Mouse (Mus musculus) olfactory bulb, adult 2 months (tissue): ENCODE measurements around the gene Myl4. TPM values are rescaled to one million over a fixed set of nuclear protein-coding genes. Genes with fewer than 3 reads are reported as not detected.

Experiments used
- H3K27ac ChIP-seq: fragments of 200-500 bp; 2 replicates; pipeline ENCODE4 v1.5.1; 2012; ENCODE audit warnings: low read depth, low read length; ENCODE audit not compliant: insufficient read depth
- H3K4me1 ChIP-seq: fragments of 200-500 bp; 2 replicates; pipeline ENCODE4 v1.6.1; 2012; ENCODE audit warnings: low read length; ENCODE audit not compliant: control insufficient read depth, insufficient read depth
- H3K4me3 ChIP-seq: fragments of 200-500 bp; 2 replicates; pipeline ENCODE4 v1.5.1; 2012; ENCODE audit warnings: mild to moderate bottlenecking, low read depth, low read length, moderate library complexity; ENCODE audit not compliant: insufficient read depth
- CTCF ChIP-seq: fragments of 200-500 bp; IDR thresholded peaks from 2 replicates; pipeline ENCODE4 v1.5.1; 2012; ENCODE audit warnings: low read depth, mild to moderate bottlenecking, low read length, moderate library complexity; ENCODE audit not compliant: insufficient read depth
- POLR2A ChIP-seq: fragments of 200-500 bp; IDR thresholded peaks from 2 replicates; pipeline ENCODE4 v1.6.1; 2012; ENCODE audit warnings: mild to moderate bottlenecking, low read depth, low read length, moderate library complexity; ENCODE audit not compliant: insufficient read depth
- WGBS: fragments of 180-500 bp; shearing (Covaris S2); methylation state at CpG from one replicate; pipeline ENCODE4 v1.1.7; 2018; 5-methylcytosine and 5-hydroxymethylcytosine counted together
- polyA plus RNA-seq: library from polyadenylated mRNA; stranded (reverse); fragments of >200 nt; gene quantifications from 2 replicates; pipeline ENCODE4 v1.2.4, GENCODE M21; 2012; ENCODE audit warnings: low replicate concordance; ENCODE audit not compliant: missing spikeins, insufficient read depth, insufficient read length

The Myl4 gene
- polyA plus RNA-seq, 1 experiment: not detected

GRCm38 (mm10) chr11:104619084-104620022 is 68.9 kb downstream of the Myl4 start:
- Histone ChIP-seq H3K27ac (no peak overlapping the region), H3K4me1 (peaks cover 5% of the 10 kb centered on the region; the same call in 1 of the 2 replicates), H3K4me3 (no peak overlapping the region)
- WGBS: 69% methylated on average over 13 of the region's 13 CpGs
- TF ChIP-seq CTCF (no peak), POLR2A (no peak)

GRCm38 (mm10) chr11:104622040-104622962 is 71.8 kb downstream of the Myl4 start:
- 48% methylated on average over 12 of the region's 12 CpGs for WGBS
- Histone ChIP-seq H3K4me3 (no peak overlapping the region), H3K4me1 (0 out of 2 replicates have a peak, but pooled peaks cover 5% of the 10 kb centered on the region), H3K27ac (no peak overlapping the region)
- TF ChIP-seq POLR2A: no peak
- no peak for TF ChIP-seq CTCF

- H3K27ac ChIP-seq: no peak overlapping the region
- H3K4me1 ChIP-seq: no peaks in the 10 kb centered on the region; the same call in 1 of the 2 replicates
- 76% methylated on average over 6 of the region's 6 CpGs for WGBS
- H3K4me3 ChIP-seq: no peak overlapping the region
- TF ChIP-seq CTCF (no peak), POLR2A (no peak)
These were observed 74.4 kb downstream of the Myl4 start for GRCm38 (mm10) chr11:104624791-104625391.

DNA sequence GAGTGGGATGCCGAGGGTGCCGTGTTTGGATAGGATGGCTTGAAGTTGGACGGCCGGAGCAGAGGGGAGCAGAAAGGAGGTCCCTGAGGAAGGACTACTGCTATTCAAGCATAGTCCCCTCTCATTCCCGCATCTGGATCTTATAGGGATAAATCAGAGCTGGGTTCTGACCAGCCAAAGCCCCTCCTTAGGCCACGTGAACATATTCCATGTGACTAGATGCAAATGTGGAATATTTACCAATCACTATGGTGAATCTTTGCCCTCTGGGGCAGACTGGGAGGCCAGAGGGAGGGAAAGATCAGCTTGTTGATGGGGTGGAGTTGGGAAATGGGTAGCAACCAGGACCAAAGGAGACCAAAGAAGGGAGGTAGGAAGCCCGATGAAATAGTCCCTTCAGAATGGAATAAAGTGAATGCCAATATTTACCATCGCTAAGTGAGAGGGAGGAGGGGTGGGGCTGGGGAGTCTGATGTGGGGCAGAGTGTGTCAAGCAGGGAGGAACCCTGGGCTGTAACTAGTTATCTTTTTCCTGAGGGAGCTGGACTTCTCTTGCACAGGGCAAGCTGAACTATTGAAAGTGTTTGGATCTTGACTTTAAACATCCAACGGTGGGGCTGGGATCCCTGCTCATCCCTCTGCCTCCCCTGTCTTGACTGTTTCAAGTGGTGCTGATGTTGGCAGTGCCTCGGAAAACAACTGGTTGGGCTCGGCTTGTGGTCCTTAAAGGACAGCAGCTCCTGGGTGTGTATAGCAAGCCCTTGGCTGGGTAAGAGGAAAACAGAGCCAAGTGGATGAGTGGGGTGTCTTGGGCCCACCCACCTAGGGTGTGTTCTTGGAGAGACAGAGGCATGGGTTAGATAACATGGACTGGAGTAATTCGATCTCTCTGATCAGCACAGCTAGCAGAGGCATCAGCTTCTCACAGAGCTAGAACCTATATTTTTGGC is 75.3 kb downstream of the Myl4 start:
- Histone ChIP-seq H3K4me3 (no peak overlapping the region), H3K27ac (no peak overlapping the region), H3K4me1 (no peaks in the 10 kb centered on the region; the same call in 1 of the 2 replicates)
- TF ChIP-seq CTCF (no peak), POLR2A (no peak)
- 64% methylated on average over 12 of the region's 12 CpGs for WGBS

- TF ChIP-seq CTCF (no peak), POLR2A (no peak)
- no peak overlapping the region for H3K27ac ChIP-seq
These were observed 76.2 kb downstream of the Myl4 start for GRCm38 (mm10) chr11:104626635-104627034.

GRCm38 (mm10) chr11:104627616-104628301 is 77.3 kb downstream of the Myl4 start:
- Histone ChIP-seq H3K4me1 (no peaks in the 10 kb centered on the region; the same call in 1 of the 2 replicates), H3K27ac (no peak overlapping the region), H3K4me3 (no peak overlapping the region)
- TF ChIP-seq CTCF (no peak), POLR2A (no peak)
- WGBS: 37% methylated on average over 11 of the region's 11 CpGs

More at GRCm38 (mm10) chr11:104626635-104627034, 76.2 kb downstream of the Myl4 start:
- Histone ChIP-seq H3K4me3 (no peak overlapping the region), H3K4me1 (no peaks in the 10 kb centered on the region; the same call in 1 of the 2 replicates)

- WGBS: 93% methylated on average over 5 of the region's 5 CpGs
- H3K4me3 ChIP-seq: no peak overlapping the region
- no peak overlapping the region for H3K27ac ChIP-seq
- no peaks in the 10 kb centered on the region; the same call in 1 of the 2 replicates for H3K4me1 ChIP-seq
- TF ChIP-seq CTCF: no peak
- TF ChIP-seq POLR2A: no peak
These were observed 78.1 kb downstream of the Myl4 start for GRCm38 (mm10) chr11:104628566-104628965.
